Mouse (Mus musculus) mature B cell (primary cell): ENCODE measurements around the gene Pdlim5.
"Not testable (repeated sequence)": the region's sequence is repeated elsewhere in the genome, so short reads cannot be mapped to it uniquely, and the experiment has no call there.

Source experiments
- in situ Hi-C: fragments of 300-500 bp; cut with MboI; formaldehyde crosslinking; loops from 2 replicates; pipeline ENCODE4 v1.14.3; 2019

The Pdlim5 gene

GRCm38 (mm10) chr3:142395520-142396193, at the start of gene Pdlim5:
Pdlim5 (minus strand) TSS chr3:142395696.
- in situ Hi-C loops: no loop called here

- in situ Hi-C loops: no loop called here
These were observed 48.2 kb upstream of the Pdlim5 start for GRCm38 (mm10) chr3:142443710-142444043.

- in situ Hi-C loops: no loop called here
These were observed 47.7 kb upstream of the Pdlim5 start for GRCm38 (mm10) chr3:142443006-142443709.

- in situ Hi-C loops: no loop called here
These were observed 46.7 kb upstream of the Pdlim5 start for GRCm38 (mm10) chr3:142442161-142442560.

- in situ Hi-C loops: no loop called here
These were observed 45.6 kb upstream of the Pdlim5 start for GRCm38 (mm10) chr3:142441142-142441541.

- in situ Hi-C loops: no loop called here
These were observed 44.7 kb upstream of the Pdlim5 start for GRCm38 (mm10) chr3:142440191-142440590.

GRCm38 (mm10) chr3:142439591-142440093, 44.1 kb upstream of the Pdlim5 start:
- in situ Hi-C loops: no loop called here

- in situ Hi-C loops: not testable (repeated sequence)
These were observed 43.1 kb upstream of the Pdlim5 start for GRCm38 (mm10) chr3:142438630-142439029.

- in situ Hi-C loops: no loop called here
These were observed 41.3 kb upstream of the Pdlim5 start for GRCm38 (mm10) chr3:142436824-142437223.

GRCm38 (mm10) chr3:142436212-142436611, 40.7 kb upstream of the Pdlim5 start:
- in situ Hi-C loops: no loop called here

- in situ Hi-C loops: no loop called here
These were observed 39.3 kb upstream of the Pdlim5 start for GRCm38 (mm10) chr3:142434786-142435168.

- in situ Hi-C loops: no loop called here
These were observed 38.8 kb upstream of the Pdlim5 start for GRCm38 (mm10) chr3:142434127-142434785.

- in situ Hi-C loops: no loop called here
These were observed 36.0 kb upstream of the Pdlim5 start for GRCm38 (mm10) chr3:142431481-142431880.

GRCm38 (mm10) chr3:142430048-142430447, 34.6 kb upstream of the Pdlim5 start:
- in situ Hi-C loops: no loop called here

GRCm38 (mm10) chr3:142426806-142427205, 31.3 kb upstream of the Pdlim5 start:
- in situ Hi-C loops: no loop called here

GRCm38 (mm10) chr3:142424134-142424533, 28.6 kb upstream of the Pdlim5 start:
- in situ Hi-C loops: no loop called here

GRCm38 (mm10) chr3:142423501-142423917, 28.0 kb upstream of the Pdlim5 start:
- in situ Hi-C loops: no loop called here

- in situ Hi-C loops: no loop called here
These were observed 26.7 kb upstream of the Pdlim5 start for GRCm38 (mm10) chr3:142422229-142422628.

GRCm38 (mm10) chr3:142421470-142421869, 26.0 kb upstream of the Pdlim5 start:
- in situ Hi-C loops: no loop called here

- in situ Hi-C loops: no loop called here
These were observed 22.5 kb upstream of the Pdlim5 start for GRCm38 (mm10) chr3:142417996-142418395.

GRCm38 (mm10) chr3:142413345-142413885, 17.9 kb upstream of the Pdlim5 start:
- in situ Hi-C loops: no loop called here

- in situ Hi-C loops: no loop called here
These were observed 15.4 kb upstream of the Pdlim5 start for GRCm38 (mm10) chr3:142410930-142411329.
